Mouse (Mus musculus): ENCODE results near the gene Exosc5.

GRCm38 (mm10) chr7:25679971-25680370, 21.0 kb downstream of the Exosc5 start:
- TF ChIP-seq CTCF (IDR thresholded peaks at IDR 0.05) (peak; percentile 51), POLR2A (IDR thresholded peaks at IDR 0.05; ENCODE audit: insufficient read depth, low read depth, low read length) (no peak), EP300 (IDR thresholded peaks at IDR 0.05; ENCODE audit: insufficient read depth, low read depth, low read length) (no peak)

Measured in heart, adult 2 months (tissue).